Mouse (Mus musculus): Measurements from ENCODE around the gene Trim46. TPM values are rescaled to one million over a fixed set of nuclear protein-coding genes. Genes with fewer than 3 reads are reported as not detected.
A peak's percentile ranks its signal among the peaks of the same experiment; 100 is the strongest.

Gene Trim46
- total and polyA plus RNA-seq, 3 experiments = 0.76 to 10.1 (median 2.7) TPM

DNA sequence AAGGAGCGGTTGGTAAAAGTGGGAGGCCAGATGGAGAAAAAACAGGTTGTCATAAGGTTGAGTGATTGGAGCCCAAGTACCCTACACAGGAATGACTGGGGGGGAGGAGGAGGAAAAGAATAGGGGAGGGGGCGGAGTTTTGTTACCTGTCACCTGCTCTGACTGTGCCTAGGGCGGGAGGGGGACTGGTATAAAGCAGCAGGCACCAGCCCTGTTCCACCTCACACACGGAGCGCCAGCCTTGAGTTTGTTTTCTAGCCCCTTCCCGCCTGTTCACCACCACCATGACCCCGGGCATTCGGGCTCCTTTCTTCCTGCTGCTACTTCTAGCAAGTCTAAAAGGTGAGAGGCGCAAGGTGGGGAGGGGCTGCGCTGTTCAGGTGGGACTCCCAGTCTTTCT, 17.3 kb downstream of the Trim46 start, which contains the start of gene Muc1:
TSS of gene Muc1 (plus strand) at position 222 of the 400 bp plus-strand sequence.
- TF ChIP-seq GATA2 (IDR thresholded peaks at IDR 0.05; ENCODE audit: borderline replicate concordance, low read depth, low read length) (no peak), TAL1 (conservative IDR thresholded peaks at IDR 0.05; ENCODE audit: low read depth, low read length) (no peak), CTCF (IDR thresholded peaks at IDR 0.05; ENCODE audit: low read depth, low read length) (no peak), POLR2AphosphoS5 (IDR thresholded peaks at IDR 0.05; ENCODE audit: insufficient replicate concordance, low read depth, low read length) (no peak), GATA1 (IDR thresholded peaks at IDR 0.05; ENCODE audit: borderline replicate concordance, low read length) (no peak)
- DNase-seq (ENCODE audit: low spot score) (no peak), ATAC-seq (ENCODE audit: extremely low read depth, insufficient number of reproducible peaks, low FRiP score, poor library complexity, severe bottlenecking) (no peak)
- Histone ChIP-seq H3K4me3 (ENCODE audit: low read depth, low read length) (peak within 1 kb of the TSS; percentile 65), H3K27me3 (ENCODE audit: insufficient read depth, low read length) (peaks cover 90% of the 10 kb centered on the region), H3K9me3 (replicated peaks) (no peaks in the 10 kb centered on the region), H3K4me1 (ENCODE audit: insufficient read depth, low read depth, low read length) (peaks cover 45% of the 10 kb centered on the region), H3K36me3 (replicated peaks) (no peaks in the 10 kb centered on the region)

DNA sequence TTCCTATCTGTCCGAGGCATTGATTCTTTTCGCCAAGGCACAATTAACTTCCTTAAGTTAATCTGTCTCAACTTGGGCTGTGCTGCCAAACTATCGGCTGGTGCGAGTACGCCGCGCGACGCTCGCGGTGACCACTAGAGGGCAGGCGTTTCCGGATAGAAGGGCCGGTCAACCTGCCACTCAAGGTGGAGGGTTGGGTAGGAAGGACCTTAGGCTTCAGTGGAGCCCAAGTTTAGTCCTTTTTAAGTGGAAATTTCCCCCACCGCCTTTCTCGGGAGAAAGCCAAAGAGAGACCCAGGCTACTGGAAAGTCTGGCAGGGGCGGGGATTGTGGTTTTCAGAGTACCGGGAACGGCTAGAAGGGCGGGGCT, 17.9 kb downstream of the Trim46 start:
- ATAC-seq (ENCODE audit: extremely low read depth, insufficient number of reproducible peaks, low FRiP score, poor library complexity, severe bottlenecking) = peak; percentile 68
- Histone ChIP-seq H3K27me3 (ENCODE audit: insufficient read depth, low read length) (peaks cover 90% of the 10 kb centered on the region), H3K9me3 (replicated peaks) (no peaks in the 10 kb centered on the region), H3K4me3 (ENCODE audit: low read depth, low read length) (peak overlapping the region; percentile 65), H3K36me3 (replicated peaks) (no peaks in the 10 kb centered on the region), H3K4me1 (ENCODE audit: insufficient read depth, low read depth, low read length) (peaks cover 39% of the 10 kb centered on the region)
- DNase-seq (ENCODE audit: low spot score) = peak; percentile 89
- TF ChIP-seq GATA1 (IDR thresholded peaks at IDR 0.05; ENCODE audit: borderline replicate concordance, low read length) (no peak), CTCF (IDR thresholded peaks at IDR 0.05; ENCODE audit: low read depth, low read length) (peak; percentile 94), GATA2 (IDR thresholded peaks at IDR 0.05; ENCODE audit: borderline replicate concordance, low read depth, low read length) (no peak), POLR2AphosphoS5 (IDR thresholded peaks at IDR 0.05; ENCODE audit: insufficient replicate concordance, low read depth, low read length) (no peak)

DNA sequence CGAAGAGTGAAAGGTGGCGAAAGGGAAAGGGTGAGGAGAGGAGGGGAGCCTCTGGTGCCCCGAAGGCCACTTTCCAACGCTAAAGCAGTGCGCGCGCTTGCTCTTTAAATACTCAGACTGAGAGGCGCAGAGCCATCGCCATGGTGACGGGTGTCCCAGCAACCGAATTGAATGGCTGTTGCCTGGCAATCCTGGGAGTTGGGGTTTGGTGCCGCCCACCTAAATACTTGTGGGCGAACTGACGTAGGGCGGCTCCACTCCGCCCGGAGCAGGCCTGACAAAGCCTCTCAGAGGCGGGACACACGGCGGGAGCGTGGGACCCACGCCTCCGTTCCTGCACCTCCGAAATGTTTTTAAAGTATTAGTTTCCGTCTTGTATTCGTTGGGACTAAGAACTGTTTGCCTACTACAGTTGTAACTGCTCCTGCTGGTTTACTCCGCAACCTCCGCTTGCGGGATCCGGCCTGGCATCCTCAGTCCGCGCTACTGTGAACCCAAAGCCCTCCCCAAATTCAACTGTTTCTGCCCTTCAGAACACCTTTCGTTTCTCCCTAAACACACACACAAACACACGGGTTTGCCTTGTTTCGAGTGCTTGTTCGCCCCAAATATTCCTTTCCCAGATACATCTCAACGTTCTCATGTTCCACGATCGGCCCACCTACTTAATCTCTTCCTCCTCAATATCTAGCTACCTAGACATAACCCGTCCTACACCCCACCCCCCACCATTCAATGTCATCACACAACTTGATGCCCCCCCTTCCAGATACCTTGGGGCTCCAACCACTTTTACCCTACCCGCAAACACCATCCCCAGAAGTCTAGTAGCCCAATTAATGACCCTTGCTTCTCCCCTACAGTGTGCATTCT, 18.6 kb downstream of the Trim46 start:
- Histone ChIP-seq H3K27me3 (ENCODE audit: insufficient read depth, low read length) (peaks cover 90% of the 10 kb centered on the region), H3K36me3 (replicated peaks) (no peaks in the 10 kb centered on the region), H3K4me3 (ENCODE audit: low read depth, low read length) (peak overlapping the region; percentile 65; the same call in 1 of the 2 replicates), H3K4me1 (ENCODE audit: insufficient read depth, low read depth, low read length) (peaks cover 33% of the 10 kb centered on the region), H3K9me3 (replicated peaks) (no peaks in the 10 kb centered on the region)
- no peak for TF ChIP-seq GATA2 (IDR thresholded peaks at IDR 0.05; ENCODE audit: borderline replicate concordance, low read depth, low read length)
- no peak for TF ChIP-seq POLR2AphosphoS5 (IDR thresholded peaks at IDR 0.05; ENCODE audit: insufficient replicate concordance, low read depth, low read length)
- no peak for TF ChIP-seq CTCF (IDR thresholded peaks at IDR 0.05; ENCODE audit: low read depth, low read length)
- no peak for TF ChIP-seq TAL1 (conservative IDR thresholded peaks at IDR 0.05; ENCODE audit: low read depth, low read length)
- TF ChIP-seq GATA1 (IDR thresholded peaks at IDR 0.05; ENCODE audit: borderline replicate concordance, low read length) = no peak
- DNase-seq (ENCODE audit: low spot score) (peak; percentile 56), ATAC-seq (ENCODE audit: extremely low read depth, insufficient number of reproducible peaks, low FRiP score, poor library complexity, severe bottlenecking) (no peak)

DNA sequence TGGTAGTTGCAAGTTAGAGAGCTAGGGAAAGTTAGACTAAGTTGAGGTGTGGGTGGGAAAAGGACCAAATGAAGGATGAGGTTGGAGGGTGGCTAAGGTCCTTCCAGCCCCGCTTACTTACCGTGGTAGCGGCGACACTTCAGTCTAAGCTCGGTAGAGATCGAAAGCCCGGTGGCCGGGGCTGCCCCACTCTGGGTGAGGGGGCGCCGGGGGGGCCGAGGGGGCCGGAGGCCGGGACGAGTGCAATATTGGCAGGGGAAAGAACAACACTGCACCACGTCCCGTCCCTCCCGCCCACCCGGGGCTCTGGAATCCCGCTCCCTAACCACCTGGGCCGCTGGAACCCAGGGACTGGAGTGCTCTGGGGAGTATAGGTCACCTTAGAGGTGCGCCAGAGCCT, 19.2 kb downstream of the Trim46 start, which contains the start of gene Mtx1:
TSS of gene Mtx1 (minus strand) at position 189 of the 400 bp plus-strand sequence.
- no peak for DNase-seq (ENCODE audit: low spot score)
- ATAC-seq (ENCODE audit: extremely low read depth, insufficient number of reproducible peaks, low FRiP score, poor library complexity, severe bottlenecking) = no peak
- peaks cover 30% of the 10 kb centered on the region for H3K4me1 ChIP-seq (ENCODE audit: insufficient read depth, low read depth, low read length)
- peak within 1 kb of the TSS; percentile 65; the same call in 1 of the 2 replicates for H3K4me3 ChIP-seq (ENCODE audit: low read depth, low read length)
- TF ChIP-seq GATA1 (IDR thresholded peaks at IDR 0.05; ENCODE audit: borderline replicate concordance, low read length) = no peak
- no peak for TF ChIP-seq GATA2 (IDR thresholded peaks at IDR 0.05; ENCODE audit: borderline replicate concordance, low read depth, low read length)
- TF ChIP-seq TAL1 (conservative IDR thresholded peaks at IDR 0.05; ENCODE audit: low read depth, low read length) = no peak
- H3K36me3 ChIP-seq (replicated peaks) = no peaks in the 10 kb centered on the region
- peaks cover 85% of the 10 kb centered on the region for H3K27me3 ChIP-seq (ENCODE audit: insufficient read depth, low read length)
- no peaks in the 10 kb centered on the region for H3K9me3 ChIP-seq (replicated peaks)

DNA sequence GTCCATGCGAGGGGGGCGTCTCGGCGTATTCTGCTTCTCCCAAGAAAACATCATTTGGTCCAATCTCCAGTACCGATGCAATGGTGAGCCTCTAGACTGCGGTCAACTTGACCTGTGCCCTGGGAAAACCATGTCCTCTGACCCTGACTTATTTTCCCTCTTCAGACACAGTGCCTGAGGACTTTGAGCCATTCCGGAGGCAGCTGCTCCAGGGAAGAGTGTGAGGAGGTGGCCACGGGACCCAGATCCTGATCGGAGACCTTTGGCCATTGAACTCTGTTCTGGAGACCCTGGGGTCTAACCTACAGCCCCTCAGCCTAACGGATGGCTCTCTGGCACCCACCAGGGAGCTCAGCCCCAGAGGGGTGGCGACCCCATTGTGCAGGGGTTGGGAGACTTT, 19.7 kb downstream of the Trim46 start:
- Histone ChIP-seq H3K36me3 (replicated peaks) (no peaks in the 10 kb centered on the region), H3K27me3 (ENCODE audit: insufficient read depth, low read length) (peaks cover 80% of the 10 kb centered on the region), H3K4me1 (ENCODE audit: insufficient read depth, low read depth, low read length) (peaks cover 30% of the 10 kb centered on the region), H3K9me3 (replicated peaks) (no peaks in the 10 kb centered on the region), H3K4me3 (ENCODE audit: low read depth, low read length) (no peak overlapping the region)
- no peak for TF ChIP-seq TAL1 (conservative IDR thresholded peaks at IDR 0.05; ENCODE audit: low read depth, low read length)
- no peak for TF ChIP-seq GATA2 (IDR thresholded peaks at IDR 0.05; ENCODE audit: borderline replicate concordance, low read depth, low read length)
- ATAC-seq (ENCODE audit: extremely low read depth, insufficient number of reproducible peaks, low FRiP score, poor library complexity, severe bottlenecking) (no peak), DNase-seq (ENCODE audit: low spot score) (no peak)

DNA sequence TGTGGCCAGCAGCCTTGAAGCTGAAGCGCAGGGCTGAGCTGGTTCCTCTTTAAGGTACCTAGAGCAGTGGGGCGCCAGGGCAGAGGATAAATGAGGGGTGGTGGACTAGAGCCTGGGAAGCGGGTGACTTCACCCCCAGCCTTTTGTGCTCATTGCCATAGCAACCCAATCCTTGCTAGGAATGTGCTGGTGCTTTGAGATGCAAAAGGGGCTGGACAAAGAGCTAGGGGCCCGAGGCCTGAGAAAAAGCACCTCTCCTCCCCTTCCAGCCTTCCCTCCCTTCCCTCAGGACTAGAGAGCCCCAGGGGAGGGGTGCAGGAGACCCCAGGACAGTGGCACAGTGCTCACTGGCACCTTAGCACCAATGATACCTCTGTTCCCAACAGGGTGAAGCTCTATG, 20.2 kb downstream of the Trim46 start:
- Histone ChIP-seq H3K4me1 (ENCODE audit: insufficient read depth, low read depth, low read length) (peaks cover 30% of the 10 kb centered on the region), H3K4me3 (ENCODE audit: low read depth, low read length) (no peak overlapping the region), H3K36me3 (replicated peaks) (no peaks in the 10 kb centered on the region), H3K27me3 (ENCODE audit: insufficient read depth, low read length) (peaks cover 79% of the 10 kb centered on the region), H3K9me3 (replicated peaks) (no peaks in the 10 kb centered on the region)
- DNase-seq (ENCODE audit: low spot score) (no peak), ATAC-seq (ENCODE audit: extremely low read depth, insufficient number of reproducible peaks, low FRiP score, poor library complexity, severe bottlenecking) (no peak)
- TF ChIP-seq CTCF (IDR thresholded peaks at IDR 0.05; ENCODE audit: low read depth, low read length) (no peak), TAL1 (conservative IDR thresholded peaks at IDR 0.05; ENCODE audit: low read depth, low read length) (no peak), POLR2AphosphoS5 (IDR thresholded peaks at IDR 0.05; ENCODE audit: insufficient replicate concordance, low read depth, low read length) (no peak), GATA1 (IDR thresholded peaks at IDR 0.05; ENCODE audit: borderline replicate concordance, low read length) (no peak), GATA2 (IDR thresholded peaks at IDR 0.05; ENCODE audit: borderline replicate concordance, low read depth, low read length) (no peak)

Data from G1E (cell line).